Mouse (Mus musculus) hindbrain, embryonic 12.5 days (tissue): Measurements from ENCODE around the gene Tbc1d9b. TPM values are rescaled to one million over a fixed set of nuclear protein-coding genes. Genes with fewer than 3 reads are reported as not detected.

ENCODE experiments used
- ATAC-seq: fragments of 200-750 bp; cut with Nextera tagmentation; 2 replicates; pipeline ENCODE4 v1.8.0; 2017; ENCODE audit warnings: moderate TSS enrichment; ENCODE audit not compliant: low FRiP score
- H3K27ac ChIP-seq: fragments of 300-500 bp; sonication (generic); 2 replicates; pipeline ENCODE4 v1.5.1; 2016; ENCODE audit warnings: mild to moderate bottlenecking
- H3K27me3 ChIP-seq: fragments of 300-500 bp; sonication (generic); 2 replicates; pipeline ENCODE4 v1.6.1; 2016; ENCODE audit warnings: mild to moderate bottlenecking
- H3K36me3 ChIP-seq: fragments of 300-500 bp; sonication (generic); 2 replicates; pipeline ENCODE4 v1.6.1; 2016; ENCODE audit warnings: mild to moderate bottlenecking
- H3K4me1 ChIP-seq: fragments of 300-500 bp; sonication (generic); 2 replicates; pipeline ENCODE4 v1.6.1; 2016
- H3K4me2 ChIP-seq: fragments of 300-500 bp; sonication (generic); replicated peaks from 2 replicates; pipeline ENCODE4 v1.6.1; 2016; ENCODE audit warnings: mild to moderate bottlenecking
- H3K4me3 ChIP-seq: fragments of 300-500 bp; sonication (generic); 2 replicates; pipeline ENCODE4 v1.5.1; 2016; ENCODE audit warnings: mild to moderate bottlenecking
- H3K9ac ChIP-seq: fragments of 300-500 bp; sonication (generic); 2 replicates; pipeline ENCODE4 v1.6.1; 2016; ENCODE audit warnings: mild to moderate bottlenecking, moderate library complexity
- H3K9me3 ChIP-seq: fragments of 300-500 bp; sonication (generic); replicated peaks from 2 replicates; pipeline ENCODE4 v1.6.1; 2016; ENCODE audit warnings: mild to moderate bottlenecking
- WGBS: fragments of 180-500 bp; shearing (Covaris S2); methylation state at CpG from one replicate; pipeline ENCODE4 v1.1.7; 2016; 5-methylcytosine and 5-hydroxymethylcytosine counted together
- polyA plus RNA-seq: library from polyadenylated mRNA; unstranded; fragments of >200 nt; fragmentation: Nextera tagmentation; extraction: Ambion mirVana; gene quantifications from 2 replicates; pipeline ENCODE4 v1.2.1, GENCODE M21; 2016

The Tbc1d9b gene
- polyA plus RNA-seq, 1 experiment from 2014 or later = 51.2 TPM

DNA sequence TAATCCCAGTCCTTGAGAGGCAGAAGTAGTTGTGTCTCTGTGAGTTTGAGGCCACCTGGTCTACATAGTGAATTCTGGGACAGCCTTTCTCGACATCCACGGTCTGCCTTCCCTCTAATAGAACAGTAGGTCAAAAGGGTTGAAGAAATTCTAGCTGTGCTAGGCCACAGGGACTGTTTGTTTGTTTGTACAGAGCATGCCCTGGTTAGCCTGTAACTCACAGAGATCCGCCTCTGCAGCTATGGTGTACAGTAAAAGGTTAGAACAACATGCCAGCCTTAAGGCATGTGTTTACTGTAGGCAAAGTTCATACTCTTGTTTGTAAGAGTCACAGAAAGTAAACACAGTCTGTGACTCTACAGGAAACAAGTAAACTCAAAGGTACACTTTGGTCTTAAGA lies 53.6 kb downstream of the Tbc1d9b start:
- H3K36me3 ChIP-seq = peaks cover 28% of the 10 kb centered on the region; the same call in 1 of the 2 replicates
- WGBS = 75% methylated on average over 3 of the region's 3 CpGs
- no peaks in the 10 kb centered on the region for H3K9me3 ChIP-seq
- H3K9ac ChIP-seq = no peak overlapping the region
- no peaks in the 10 kb centered on the region for H3K27me3 ChIP-seq
- no peak for ATAC-seq
- H3K4me3 ChIP-seq = no peak overlapping the region
- no peak overlapping the region for H3K4me2 ChIP-seq
- no peak overlapping the region for H3K27ac ChIP-seq
- H3K4me1 ChIP-seq = no peaks in the 10 kb centered on the region

DNA sequence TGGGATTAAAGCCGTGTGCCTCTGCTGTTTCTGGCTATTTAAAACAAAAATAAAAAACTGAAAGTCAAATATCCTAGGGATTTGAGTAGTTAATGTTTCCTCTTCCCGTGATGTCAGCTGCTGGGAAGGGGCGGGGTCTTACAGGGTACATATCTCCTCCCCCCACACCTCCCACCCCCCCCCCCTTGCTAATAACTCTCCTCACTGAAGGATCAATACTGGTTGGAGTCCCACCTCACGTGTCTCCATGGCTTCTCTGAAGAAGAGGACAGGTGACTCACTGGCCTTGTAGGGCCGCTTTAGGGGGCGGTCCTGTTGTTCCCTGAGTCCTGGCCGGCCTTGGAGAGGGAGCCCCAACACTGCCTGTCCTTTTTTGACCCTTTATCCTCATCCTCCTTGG lies 57.5 kb downstream of the Tbc1d9b start:
- no peak overlapping the region for H3K4me2 ChIP-seq
- ATAC-seq = no peak
- no peaks in the 10 kb centered on the region for H3K27me3 ChIP-seq
- no peaks in the 10 kb centered on the region for H3K9me3 ChIP-seq
- H3K4me1 ChIP-seq = no peaks in the 10 kb centered on the region
- 0 out of 2 replicates have a peak, but pooled peaks cover 14% of the 10 kb centered on the region for H3K36me3 ChIP-seq
- no peak overlapping the region for H3K9ac ChIP-seq
- H3K27ac ChIP-seq = no peak overlapping the region
- WGBS = 84% methylated on average over 7 of the region's 7 CpGs
- no peak overlapping the region for H3K4me3 ChIP-seq

DNA sequence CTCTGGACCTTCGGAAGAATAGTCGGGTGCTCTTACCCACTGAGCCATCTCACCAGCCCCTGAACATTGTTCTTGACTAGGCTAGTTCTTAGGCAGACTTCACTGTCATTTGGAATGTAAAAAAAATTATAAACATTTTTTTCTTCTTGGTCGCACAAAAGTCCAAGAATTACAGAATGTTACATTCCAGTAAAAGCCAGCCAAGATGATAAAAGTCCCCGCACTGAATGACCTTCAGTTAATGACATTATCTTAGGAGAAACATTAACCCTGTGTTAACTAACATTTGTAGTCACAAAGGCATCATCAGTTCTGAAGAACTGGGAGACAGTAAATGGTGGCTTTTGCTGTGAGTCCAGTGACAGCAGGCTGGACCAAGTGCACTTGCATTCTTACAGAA lies 59.2 kb downstream of the Tbc1d9b start:
- Histone ChIP-seq H3K4me1 (no peaks in the 10 kb centered on the region), H3K27ac (no peak overlapping the region), H3K9me3 (no peaks in the 10 kb centered on the region), H3K9ac (no peak overlapping the region), H3K4me3 (no peak overlapping the region), H3K36me3 (0 out of 2 replicates have a peak, but pooled peaks cover 18% of the 10 kb centered on the region), H3K4me2 (no peak overlapping the region), H3K27me3 (no peaks in the 10 kb centered on the region)
- no peak for ATAC-seq
- 90% methylated on average over 4 of the region's 4 CpGs for WGBS

DNA sequence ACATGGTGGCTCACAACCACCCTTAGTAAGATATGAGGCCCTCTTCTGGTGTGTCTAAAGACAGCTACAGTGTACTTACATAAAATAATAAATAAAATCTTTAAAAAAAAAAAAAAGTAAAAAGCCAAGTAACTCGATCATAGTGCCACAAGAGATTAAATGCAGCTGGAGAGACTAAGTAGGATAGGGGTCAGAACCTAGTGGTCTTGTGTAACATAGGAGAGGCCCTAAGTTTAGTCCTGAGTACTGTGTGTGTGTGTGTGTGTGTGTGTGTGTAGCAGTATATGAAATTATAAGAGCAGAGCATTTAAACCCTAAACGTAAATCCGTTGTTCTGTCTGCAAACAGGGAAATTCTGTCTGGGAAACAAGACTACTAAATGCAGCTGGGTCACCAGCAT lies 61.1 kb downstream of the Tbc1d9b start:
- Histone ChIP-seq H3K9ac (no peak overlapping the region), H3K27ac (no peak overlapping the region), H3K36me3 (peaks cover 15% of the 10 kb centered on the region), H3K4me2 (no peak overlapping the region), H3K9me3 (no peaks in the 10 kb centered on the region), H3K27me3 (no peaks in the 10 kb centered on the region), H3K4me1 (no peaks in the 10 kb centered on the region), H3K4me3 (no peak overlapping the region)
- ATAC-seq = no peak
- WGBS = 90% methylated on average over 3 of the region's 3 CpGs

DNA sequence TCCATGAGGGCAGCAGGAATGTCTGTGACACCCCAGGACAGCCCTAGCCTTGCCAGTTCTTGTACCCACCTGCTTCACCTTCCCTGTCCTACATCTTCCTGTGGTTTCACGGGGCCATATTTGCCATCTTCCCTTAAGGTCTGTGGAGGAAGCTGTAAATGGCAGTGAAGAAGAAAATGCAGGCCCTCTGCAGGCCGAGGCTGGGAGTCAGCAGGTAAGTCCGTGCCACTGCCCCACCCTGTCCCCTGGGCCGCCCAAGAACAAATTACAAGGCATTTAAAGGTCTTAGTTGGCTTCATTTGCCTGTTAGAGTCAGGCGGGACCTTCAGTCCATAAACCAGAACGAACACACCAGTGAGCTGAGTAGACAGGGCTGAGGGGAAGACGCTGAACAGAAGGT lies 62.9 kb downstream of the Tbc1d9b start:
- H3K9me3 ChIP-seq = no peaks in the 10 kb centered on the region
- no peaks in the 10 kb centered on the region for H3K27me3 ChIP-seq
- WGBS = 82% methylated on average over 7 of the region's 7 CpGs
- no peak overlapping the region for H3K4me3 ChIP-seq
- no peak overlapping the region for H3K4me2 ChIP-seq
- H3K27ac ChIP-seq = no peak overlapping the region
- H3K36me3 ChIP-seq = peaks cover 22% of the 10 kb centered on the region
- no peak overlapping the region for H3K9ac ChIP-seq
- no peak for ATAC-seq
- H3K4me1 ChIP-seq = no peaks in the 10 kb centered on the region

DNA sequence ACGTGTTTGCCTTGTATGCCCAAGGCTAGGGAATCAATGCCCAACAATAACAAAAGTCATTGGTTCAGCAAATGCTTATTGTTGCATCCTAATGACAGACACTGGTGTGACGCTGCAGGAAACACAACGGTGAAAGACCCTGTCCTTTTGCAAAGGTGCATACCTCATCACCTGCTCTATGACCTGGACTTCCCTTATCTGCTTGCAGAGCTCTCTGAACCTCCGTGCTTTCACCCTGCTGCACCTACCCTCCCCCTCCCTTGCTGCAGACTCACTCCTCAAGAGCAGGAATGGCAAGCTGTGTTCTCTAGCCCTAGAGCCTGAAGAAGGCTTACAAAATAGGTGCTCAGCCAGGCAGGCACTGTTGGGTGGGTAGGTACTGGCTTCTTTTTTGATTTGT lies 63.6 kb downstream of the Tbc1d9b start:
- Histone ChIP-seq H3K27ac (no peak overlapping the region), H3K4me1 (no peaks in the 10 kb centered on the region), H3K9me3 (no peaks in the 10 kb centered on the region), H3K9ac (no peak overlapping the region), H3K4me3 (no peak overlapping the region), H3K27me3 (no peaks in the 10 kb centered on the region), H3K4me2 (no peak overlapping the region), H3K36me3 (peaks cover 30% of the 10 kb centered on the region)
- no peak for ATAC-seq
- WGBS = 83% methylated on average over 4 of the region's 4 CpGs

DNA sequence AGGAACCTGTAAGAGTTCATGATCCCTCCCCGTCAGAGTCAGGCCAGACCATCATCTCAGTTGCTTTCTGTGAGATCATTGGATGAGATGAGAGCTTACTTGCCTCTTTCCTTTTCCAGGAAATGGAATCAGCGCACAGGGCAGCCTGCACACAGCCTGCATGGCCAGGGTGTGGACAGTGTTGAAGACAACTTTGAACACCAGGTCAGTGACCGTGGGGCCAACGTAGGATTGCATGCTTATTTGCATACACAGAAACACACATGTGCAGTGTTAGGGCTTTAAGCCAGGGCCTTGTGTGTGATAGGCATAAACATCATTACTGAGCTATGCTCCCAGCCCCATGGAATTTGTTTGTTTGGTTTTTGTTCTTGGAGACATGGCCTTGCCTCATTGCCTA lies 66.3 kb downstream of the Tbc1d9b start:
- Histone ChIP-seq H3K4me2 (no peak overlapping the region), H3K36me3 (peaks cover 57% of the 10 kb centered on the region), H3K27me3 (no peaks in the 10 kb centered on the region), H3K9me3 (no peaks in the 10 kb centered on the region), H3K9ac (no peak overlapping the region), H3K27ac (no peak overlapping the region), H3K4me1 (no peaks in the 10 kb centered on the region), H3K4me3 (no peak overlapping the region)
- no peak for ATAC-seq
- WGBS = 95% methylated on average over 4 of the region's 4 CpGs

DNA sequence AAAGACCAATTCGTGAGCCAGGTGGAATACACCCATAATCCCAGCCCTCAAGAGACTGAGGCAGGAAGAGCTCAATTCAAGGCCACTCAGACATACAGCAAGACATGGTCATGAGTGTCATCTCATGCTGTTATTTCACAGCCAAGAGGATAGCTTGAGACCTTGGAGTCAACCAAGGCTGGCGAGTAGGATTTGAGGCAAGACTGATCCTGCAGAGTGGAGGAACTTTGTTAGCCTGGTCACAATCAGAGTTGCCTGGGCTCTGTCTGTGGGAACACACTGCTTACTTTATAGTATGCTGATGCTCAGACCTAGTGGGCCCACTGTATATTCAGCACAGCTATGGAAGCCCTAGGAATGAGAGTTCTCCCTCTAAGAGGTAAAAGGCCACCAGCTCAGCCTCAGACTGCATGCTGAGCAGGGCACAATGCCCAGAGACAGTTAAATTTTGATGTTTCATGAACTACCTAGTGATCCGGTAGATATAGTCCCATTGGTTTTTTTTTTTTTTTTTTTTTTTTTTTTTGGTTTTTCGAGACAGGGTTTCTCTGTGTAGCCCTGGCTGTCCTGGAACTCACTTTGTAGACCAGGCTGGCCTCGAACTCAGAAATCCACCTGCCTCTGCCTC lies 67.1 kb downstream of the Tbc1d9b start:
- ATAC-seq = no peak
- Histone ChIP-seq H3K9ac (no peak overlapping the region), H3K27me3 (no peaks in the 10 kb centered on the region), H3K36me3 (peaks cover 65% of the 10 kb centered on the region), H3K4me2 (no peak overlapping the region), H3K4me1 (no peaks in the 10 kb centered on the region), H3K27ac (no peak overlapping the region), H3K4me3 (no peak overlapping the region), H3K9me3 (no peaks in the 10 kb centered on the region)
- WGBS = 93% methylated on average over 4 of the region's 5 CpGs

DNA sequence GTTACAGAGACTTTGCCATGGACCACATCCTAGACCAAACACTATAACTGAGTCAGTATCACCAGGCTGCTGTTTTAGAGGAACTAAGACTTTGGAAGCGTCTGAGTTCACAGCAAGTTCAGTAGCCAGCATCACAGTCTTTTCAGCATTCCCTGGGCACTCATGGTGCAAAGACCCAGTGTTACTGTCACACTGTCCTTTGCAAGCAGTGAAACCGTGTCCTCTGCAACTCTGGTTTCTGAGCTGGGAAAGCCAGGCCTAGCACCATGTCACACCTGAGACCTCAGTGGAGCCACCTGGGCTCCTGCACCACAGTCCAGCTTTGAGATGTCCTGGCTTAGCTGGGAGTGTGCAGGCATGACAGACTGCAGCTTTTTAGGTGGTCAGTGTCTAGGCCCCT lies 67.7 kb downstream of the Tbc1d9b start:
- Histone ChIP-seq H3K4me3 (no peak overlapping the region), H3K27ac (no peak overlapping the region), H3K9me3 (no peaks in the 10 kb centered on the region), H3K4me1 (no peaks in the 10 kb centered on the region), H3K4me2 (no peak overlapping the region), H3K27me3 (no peaks in the 10 kb centered on the region), H3K9ac (no peak overlapping the region), H3K36me3 (peaks cover 69% of the 10 kb centered on the region)
- 95% methylated on average over 2 of the region's 2 CpGs for WGBS
- no peak for ATAC-seq

DNA sequence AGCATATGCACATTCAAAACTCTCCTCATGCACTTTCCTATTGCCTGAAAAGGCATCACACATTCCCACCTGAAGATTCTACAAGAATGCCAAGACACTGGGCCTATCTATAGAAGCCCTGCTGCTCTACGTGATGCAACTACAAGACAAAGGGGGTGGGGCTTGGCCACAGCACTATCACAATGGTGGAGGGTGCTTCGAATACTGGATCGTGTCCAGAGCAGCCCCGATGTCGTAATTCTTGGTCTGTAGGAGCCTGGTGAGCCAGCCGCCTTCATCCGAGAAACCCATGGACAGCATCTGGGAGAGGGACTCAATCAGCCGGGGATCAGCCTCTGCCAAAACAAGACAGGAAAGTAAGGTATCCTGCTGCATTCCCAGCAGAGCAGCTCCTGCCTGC lies 69.4 kb downstream of the Tbc1d9b start:
- no peak overlapping the region for H3K4me2 ChIP-seq
- peaks cover 82% of the 10 kb centered on the region for H3K36me3 ChIP-seq
- ATAC-seq = no peak
- H3K9me3 ChIP-seq = no peaks in the 10 kb centered on the region
- WGBS = 89% methylated on average over 8 of the region's 8 CpGs
- no peaks in the 10 kb centered on the region for H3K4me1 ChIP-seq
- no peak overlapping the region for H3K4me3 ChIP-seq
- no peak overlapping the region for H3K27ac ChIP-seq
- H3K9ac ChIP-seq = no peak overlapping the region
- H3K27me3 ChIP-seq = no peaks in the 10 kb centered on the region

DNA sequence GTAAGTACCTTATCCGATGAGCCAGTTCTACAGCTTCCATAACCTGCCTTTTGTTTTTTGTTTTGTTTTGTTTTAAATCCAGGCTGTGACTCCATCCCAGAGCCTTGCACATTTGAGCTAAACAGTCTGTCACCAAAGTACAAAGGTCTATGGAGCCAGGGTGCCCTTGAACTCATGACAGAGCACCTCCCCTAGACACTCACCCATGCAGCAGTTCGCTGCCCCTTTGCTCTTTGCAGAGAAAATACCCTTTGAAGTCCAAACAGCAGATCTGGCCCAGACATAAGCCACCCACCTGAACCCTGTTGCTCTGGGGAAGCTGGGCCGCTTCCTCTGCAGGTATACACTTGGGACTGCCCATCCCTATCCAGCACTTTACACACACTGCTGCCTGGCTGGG lies 70.4 kb downstream of the Tbc1d9b start:
- Histone ChIP-seq H3K4me1 (no peaks in the 10 kb centered on the region), H3K27me3 (no peaks in the 10 kb centered on the region), H3K36me3 (peaks cover 92% of the 10 kb centered on the region), H3K9ac (no peak overlapping the region), H3K9me3 (no peaks in the 10 kb centered on the region), H3K4me2 (no peak overlapping the region), H3K4me3 (no peak overlapping the region), H3K27ac (no peak overlapping the region)
- no peak for ATAC-seq
- 94% methylated on average over 3 of the region's 3 CpGs for WGBS

DNA sequence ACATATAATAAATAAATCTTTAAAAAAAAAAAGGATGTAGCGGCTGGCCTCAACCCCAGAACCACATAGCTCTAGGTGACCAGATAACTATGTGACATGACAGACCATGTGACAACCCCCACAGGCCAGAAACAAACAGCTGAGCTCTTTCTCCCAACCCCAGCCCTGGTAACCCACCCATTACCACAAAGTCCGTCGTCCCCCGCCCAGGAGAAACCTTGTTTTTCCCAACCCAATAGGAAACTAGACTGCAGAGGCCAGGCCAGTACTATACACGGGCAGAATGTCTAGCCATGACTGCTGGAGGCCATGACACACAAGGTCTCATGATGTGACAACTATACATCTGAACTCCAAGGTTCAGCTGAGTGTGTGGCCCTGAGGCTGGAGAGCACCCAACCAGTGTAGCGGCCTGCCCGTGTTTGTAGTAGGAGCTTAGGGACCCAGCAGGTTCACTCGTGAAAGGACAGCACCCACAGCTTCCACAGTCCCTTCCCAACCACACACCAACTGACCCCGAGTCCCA lies 72.2 kb downstream of the Tbc1d9b start:
- Histone ChIP-seq H3K4me1 (peaks cover 3% of the 10 kb centered on the region; the same call in 1 of the 2 replicates), H3K27ac (no peak overlapping the region), H3K9ac (no peak overlapping the region), H3K27me3 (no peaks in the 10 kb centered on the region), H3K4me3 (no peak overlapping the region), H3K4me2 (no peak overlapping the region), H3K9me3 (no peaks in the 10 kb centered on the region), H3K36me3 (peaks cover 95% of the 10 kb centered on the region)
- WGBS = 92% methylated on average over 9 of the region's 9 CpGs
- ATAC-seq = no peak

DNA sequence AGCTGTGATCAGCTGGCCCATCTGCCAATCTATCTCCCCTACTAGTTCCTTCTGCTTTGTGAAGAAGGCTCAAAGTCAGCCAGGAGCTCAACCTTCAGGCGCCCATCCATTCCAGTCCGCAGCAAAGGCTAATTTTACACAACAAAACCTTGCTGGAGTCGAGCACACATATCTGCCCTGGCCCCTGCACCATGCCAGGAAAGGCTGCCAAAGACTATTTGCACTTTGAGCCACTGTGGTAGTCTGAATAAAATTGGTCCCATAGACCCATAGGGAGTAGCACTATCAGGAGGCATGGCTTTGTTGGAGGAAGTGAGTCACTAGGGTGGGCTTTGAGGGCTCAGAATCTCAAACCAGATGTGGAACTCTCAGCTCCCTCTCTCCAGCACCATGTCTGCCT lies 74.2 kb downstream of the Tbc1d9b start:
- ATAC-seq = no peak
- Histone ChIP-seq H3K9me3 (no peaks in the 10 kb centered on the region), H3K9ac (no peak overlapping the region), H3K27ac (no peak overlapping the region), H3K4me3 (no peak overlapping the region), H3K36me3 (peaks cover 76% of the 10 kb centered on the region), H3K4me1 (peaks cover 12% of the 10 kb centered on the region), H3K27me3 (no peaks in the 10 kb centered on the region), H3K4me2 (no peak overlapping the region)
- 95% methylated on average over 3 of the region's 3 CpGs for WGBS
